Mouse (Mus musculus): ENCODE results near the gene Zfp513.
A peak's percentile ranks its signal among the peaks of the same experiment; 100 is the strongest.

Zfp513 gene

GRCm38 (mm10) chr5:31199893-31200292 lies 2.2 kb downstream of the Zfp513 start:
- no peak for DNase-seq

DNA sequence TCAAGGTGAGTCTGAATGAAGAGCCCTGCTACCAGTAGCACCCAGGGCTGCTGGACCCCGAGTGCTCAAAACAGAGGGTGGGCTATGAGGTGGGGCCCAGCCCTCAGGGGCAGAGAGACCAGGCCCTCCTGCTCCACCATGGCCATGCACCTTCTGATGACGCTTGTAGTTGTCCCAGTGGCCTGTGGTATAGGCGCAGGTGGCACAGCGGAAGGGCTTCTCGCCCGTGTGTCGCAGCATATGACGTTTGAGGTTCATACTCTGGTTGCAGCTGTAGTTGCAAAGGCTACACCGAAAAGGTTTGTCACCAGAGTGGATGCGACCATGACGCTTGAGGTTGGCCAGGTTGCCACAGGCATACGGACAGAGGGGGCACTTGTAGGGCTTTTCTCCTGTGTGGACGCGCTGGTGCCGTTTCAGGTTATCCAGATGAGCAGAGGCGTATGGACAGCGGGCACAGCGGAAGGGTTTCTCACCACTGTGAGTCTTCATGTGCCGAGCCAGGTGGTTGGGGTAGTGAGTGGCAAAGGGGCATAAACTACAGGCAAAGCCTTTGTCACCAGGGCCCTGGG lies 2.7 kb downstream of the Zfp513 start:
- no peak for DNase-seq

- no peak for DNase-seq
Measured at GRCm38 (mm10) chr5:31198616-31199320, 3.3 kb downstream of the Zfp513 start.

- no peak for DNase-seq
Measured at GRCm38 (mm10) chr5:31198170-31198569, 3.9 kb downstream of the Zfp513 start.

DNA sequence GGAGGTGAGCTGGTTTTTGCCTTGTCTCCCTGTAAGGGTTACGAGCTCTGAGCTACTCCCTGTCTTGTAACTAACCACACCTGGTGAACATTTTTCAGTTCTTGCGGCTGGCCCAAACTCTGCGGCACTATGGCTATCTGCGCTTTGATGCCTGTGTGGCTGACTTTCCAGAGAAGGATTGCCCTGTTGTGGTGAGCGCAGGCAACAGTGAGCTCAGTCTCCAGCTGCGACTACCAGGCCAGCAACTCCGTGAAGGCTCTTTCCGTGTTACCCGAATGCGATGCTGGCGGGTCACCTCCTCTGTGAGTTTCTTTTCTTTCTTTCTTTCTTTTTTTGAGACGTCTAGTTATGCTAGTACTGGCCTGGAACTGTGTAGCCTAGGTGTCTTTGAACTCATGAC lies 5.0 kb downstream of the Zfp513 start:
- no peak for DNase-seq

GRCm38 (mm10) chr5:31196207-31196606 lies 5.9 kb downstream of the Zfp513 start:
- DNase-seq = no peak

GRCm38 (mm10) chr5:31195671-31196070 lies 6.4 kb downstream of the Zfp513 start:
- no peak for DNase-seq

GRCm38 (mm10) chr5:31194486-31195485 lies 7.3 kb downstream of the Zfp513 start:
- no peak for DNase-seq

DNA sequence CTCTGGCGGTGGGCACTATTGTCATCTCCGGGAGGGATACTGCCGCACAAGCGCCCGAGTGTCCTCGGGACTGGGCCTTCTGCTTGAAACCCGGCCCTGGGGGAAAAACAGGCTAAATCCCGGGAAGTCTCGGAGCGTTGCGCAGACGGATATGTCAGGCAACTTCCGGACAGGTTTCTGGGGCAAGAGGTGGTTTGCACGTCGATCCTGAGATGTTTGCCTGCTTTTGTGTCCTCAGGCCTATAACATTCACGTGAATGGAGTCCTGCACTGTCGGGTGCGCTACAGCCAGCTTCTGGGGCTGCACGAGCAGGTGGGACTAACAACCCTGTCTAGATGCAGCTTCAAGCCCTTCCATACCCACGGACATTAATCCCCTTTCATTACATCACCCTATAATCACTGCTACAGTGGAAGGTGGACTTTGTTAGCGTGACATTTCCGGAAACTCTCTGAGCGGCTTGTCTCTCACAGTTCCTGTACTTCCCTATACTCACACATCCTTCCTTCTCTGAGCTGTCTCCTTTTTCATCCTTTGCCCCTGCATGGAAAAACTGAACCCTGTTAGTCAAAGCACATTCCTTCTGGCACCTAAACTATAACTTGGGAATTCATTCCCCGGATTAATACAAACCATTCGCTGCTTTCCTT lies 8.3 kb downstream of the Zfp513 start:
- no peak for DNase-seq

GRCm38 (mm10) chr5:31192939-31193630 lies 9.0 kb downstream of the Zfp513 start, which contains the start of the genes Snx17 and Eif2b4:
Gene Snx17, plus strand, starts transcription at chr5:31193227.
Gene Eif2b4, minus strand, starts transcription at chr5:31193430.
- DNase-seq = peak; percentile 99

GRCm38 (mm10) chr5:31192045-31192938 lies 9.8 kb downstream of the Zfp513 start:
- no peak for DNase-seq

GRCm38 (mm10) chr5:31190201-31190600 lies 11.9 kb downstream of the Zfp513 start:
- no peak for DNase-seq

GRCm38 (mm10) chr5:31188223-31188840 lies 13.8 kb downstream of the Zfp513 start:
- no peak for DNase-seq

GRCm38 (mm10) chr5:31183678-31184077 lies 18.4 kb downstream of the Zfp513 start:
- DNase-seq = no peak

DNA sequence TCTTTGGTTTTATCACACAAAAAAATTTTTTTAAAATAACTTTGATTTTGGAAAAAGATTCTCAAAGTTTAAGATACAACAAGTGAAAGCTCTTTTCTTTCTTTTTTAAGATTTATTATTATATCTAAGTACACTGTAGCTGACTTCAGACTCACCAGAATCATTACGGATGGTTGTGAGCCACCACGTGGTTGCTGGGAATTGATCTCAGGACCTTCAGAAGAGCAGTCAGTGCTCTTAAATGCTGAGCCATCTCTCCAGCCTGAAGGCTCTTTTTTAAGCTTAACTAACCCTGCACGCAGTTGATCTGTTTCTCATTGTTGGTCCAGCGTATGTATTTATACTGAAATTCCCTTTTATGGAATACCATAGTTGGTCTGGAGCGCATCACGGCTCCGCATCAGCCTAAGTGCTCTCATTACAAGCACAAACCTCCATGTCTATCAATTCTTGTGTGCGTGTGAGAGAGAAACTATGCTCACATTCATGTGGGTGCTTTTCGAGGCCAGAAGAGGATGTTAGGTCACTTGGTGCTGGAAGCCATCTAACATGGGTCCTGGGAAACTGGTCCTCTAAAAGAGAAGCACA lies 20.8 kb downstream of the Zfp513 start:
- DNase-seq = no peak

GRCm38 (mm10) chr5:31179766-31180630 lies 22.1 kb downstream of the Zfp513 start, which contains the start of the genes Gm29609 and Gtf3c2:
Gene Gm29609, minus strand, starts transcription at chr5:31179911.
Gene Gtf3c2, minus strand, starts transcription at chr5:31180144.
- DNase-seq = peak; percentile 89 to 95

DNA sequence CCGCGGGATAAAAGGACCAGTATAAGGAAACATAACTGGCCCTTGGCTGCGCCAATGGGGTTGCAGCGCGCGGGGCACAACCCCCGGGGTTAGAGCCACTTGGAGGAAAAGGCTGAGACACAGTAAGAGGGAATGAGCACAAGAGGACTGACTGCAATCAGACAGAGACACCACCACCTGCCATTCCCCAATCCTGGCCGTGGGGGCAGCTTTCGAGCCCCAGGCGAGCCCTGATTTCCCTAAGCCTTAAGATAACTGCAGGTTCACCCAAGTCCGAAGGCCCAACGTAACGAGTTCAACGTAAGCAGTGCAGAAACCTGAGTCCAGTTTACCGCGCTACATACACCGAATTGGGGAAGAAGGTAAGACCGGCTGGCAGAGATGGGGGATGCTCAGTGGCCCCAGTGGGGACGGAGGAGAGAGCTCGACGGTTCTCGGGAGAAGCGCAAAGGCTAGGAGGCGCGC lies 22.8 kb downstream of the Zfp513 start:
- no peak for DNase-seq

DNA sequence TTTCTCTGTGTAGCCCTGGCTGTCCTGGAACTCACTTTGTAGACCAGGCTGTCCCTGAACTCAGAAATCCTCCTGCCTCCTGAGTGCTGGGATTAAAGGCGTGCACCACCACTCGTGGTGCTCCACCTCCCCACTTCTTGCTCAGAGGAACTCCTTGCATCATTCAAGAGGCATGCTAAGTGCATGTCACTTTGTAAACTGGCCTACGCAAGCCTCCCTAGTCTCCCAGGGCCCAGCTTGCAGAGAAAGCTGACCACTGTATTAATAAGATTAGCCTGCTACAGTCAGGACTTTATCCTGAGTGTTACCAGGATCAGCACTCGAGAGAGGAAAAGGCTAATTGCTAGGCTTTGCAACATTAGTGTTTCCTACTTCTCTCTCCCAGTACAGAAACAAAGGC lies 33.5 kb downstream of the Zfp513 start:
- DNase-seq = no peak

DNA sequence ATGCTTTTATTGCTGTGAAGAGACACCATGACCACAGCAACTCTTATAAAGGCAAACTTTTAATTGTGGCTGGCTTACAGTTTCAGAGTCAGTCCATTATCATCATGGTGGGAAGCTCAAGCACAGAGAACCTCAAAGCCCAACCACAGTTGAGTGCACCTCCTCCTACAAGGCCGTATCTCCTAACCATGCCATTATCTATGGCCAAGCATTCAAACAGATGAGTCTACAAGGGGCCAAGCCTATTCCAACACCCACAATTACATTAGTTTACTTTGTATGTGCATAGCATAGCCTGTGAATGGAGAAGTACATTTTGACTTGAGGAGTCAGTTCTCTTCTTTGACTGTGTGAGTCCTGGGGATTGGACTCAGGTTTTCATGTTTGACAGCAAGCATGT lies 37.2 kb downstream of the Zfp513 start:
- no peak for DNase-seq
